ENCODE assay signal across 18 mouse cellular contexts in the genomic region with DNA sequence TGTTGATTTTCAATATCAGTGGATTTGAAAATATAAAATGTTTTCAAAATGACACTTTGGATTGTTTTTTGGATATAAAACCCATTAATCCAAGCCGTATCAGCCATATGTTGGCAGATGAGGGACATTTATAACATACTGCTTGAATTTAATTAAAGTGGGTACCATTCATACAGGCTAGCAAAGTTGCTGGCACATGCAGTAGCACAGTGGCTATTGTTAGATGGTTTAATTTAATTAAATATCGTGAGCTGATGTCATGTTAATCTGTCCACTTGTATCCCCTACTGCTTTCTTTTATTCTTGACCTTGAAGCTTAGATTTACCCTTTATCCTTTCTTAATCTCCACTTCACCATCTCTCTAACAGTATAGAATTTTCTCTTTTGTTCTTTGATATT.
"Had no signal": no experiment of that assay in that cellular context is flagged by ENCODE, and none has a peak within 500 bp of the region (broad histone marks: within the 10 kb centered on the region; RNA-seq: fewer than 3 reads in every experiment).

No protein-coding gene starts in this region.

- H3K9ac ChIP-seq: kidney, embryonic 15.5 days; limb, embryonic 12.5 days; limb, embryonic 15.5 days; liver, embryonic 14.5 days; liver, postnatal 0 days; lung, embryonic 14.5 days; neural tube, embryonic 12.5 days; neural tube, embryonic 15.5 days had no signal

- H3K27ac ChIP-seq: kidney, embryonic 15.5 days; limb, embryonic 12.5 days; limb, embryonic 15.5 days; liver, embryonic 14.5 days; macrophage; neural tube, embryonic 12.5 days; neural tube, embryonic 15.5 days had no signal

- H3K27me3 ChIP-seq: kidney, embryonic 15.5 days; limb, embryonic 12.5 days; limb, embryonic 15.5 days; neural tube, embryonic 12.5 days; neural tube, embryonic 15.5 days had no signal

- H3K4me3 ChIP-seq: kidney, embryonic 15.5 days; limb, embryonic 12.5 days; limb, embryonic 15.5 days; neural tube, embryonic 12.5 days; neural tube, embryonic 15.5 days had no signal

- H3K4me1 ChIP-seq: kidney, embryonic 15.5 days; limb, embryonic 12.5 days; limb, embryonic 15.5 days; neural tube, embryonic 12.5 days; neural tube, embryonic 15.5 days had no signal

- H3K4me2 ChIP-seq: kidney, embryonic 15.5 days; limb, embryonic 12.5 days; limb, embryonic 15.5 days; liver, embryonic 11.5 days; lung, embryonic 14.5 days; neural tube, embryonic 12.5 days; neural tube, embryonic 15.5 days had no signal

- H3K36me3 ChIP-seq: limb, embryonic 12.5 days; limb, embryonic 15.5 days; neural tube, embryonic 12.5 days; neural tube, embryonic 15.5 days had no signal

- ATAC-seq: intestine, postnatal 0 days; liver, postnatal 0 days; lung, postnatal 0 days had no signal

- DNase-seq: kidney, adult 2 months; kidney, postnatal 10 days; kidney, postnatal 36 days; left cerebral cortex, postnatal 4 days; liver, postnatal 0 days; lung, embryonic 14.5 days; thymus, adult 18-20 months; thymus, postnatal 36 days had no signal

- H3K9me3 ChIP-seq: kidney, embryonic 15.5 days; limb, embryonic 12.5 days; limb, embryonic 15.5 days; neural tube, embryonic 12.5 days; neural tube, embryonic 15.5 days had no signal
